Mouse (Mus musculus) forebrain, embryonic 16.5 days (tissue): ENCODE results near the gene Gm49601. TPM values are rescaled to one million over a fixed set of nuclear protein-coding genes. Genes with fewer than 3 reads are reported as not detected.

ENCODE experiments used
- ATAC-seq: fragments of 200-750 bp; cut with Nextera tagmentation; 2 replicates; pipeline ENCODE4 v1.8.0; 2017; ENCODE audit warnings: mild to moderate bottlenecking, moderate library complexity
- H3K27ac ChIP-seq: fragments of 300-500 bp; sonication (generic); 2 replicates; pipeline ENCODE4 v1.5.1; 2014; ENCODE audit warnings: low read length, control low read depth
- H3K27me3 ChIP-seq: fragments of 300-500 bp; sonication (generic); replicated peaks from 2 replicates; pipeline ENCODE4 v1.6.1; 2014; ENCODE audit warnings: low read length; ENCODE audit not compliant: control insufficient read depth, insufficient read depth
- H3K36me3 ChIP-seq: fragments of 300-500 bp; sonication (generic); 2 replicates; pipeline ENCODE4 v1.6.1; 2014; ENCODE audit not compliant: control insufficient read depth, insufficient read depth
- H3K4me1 ChIP-seq: fragments of 300-500 bp; sonication (generic); replicated peaks from 2 replicates; pipeline ENCODE4 v1.6.1; 2014; ENCODE audit warnings: low read length; ENCODE audit not compliant: control insufficient read depth, insufficient read depth
- H3K4me2 ChIP-seq: fragments of 300-500 bp; sonication (generic); 2 replicates; pipeline ENCODE4 v1.6.1; 2014; ENCODE audit warnings: mild to moderate bottlenecking, low read length, control low read depth
- H3K4me3 ChIP-seq: fragments of 300-500 bp; sonication (generic); replicated peaks from 2 replicates; pipeline ENCODE4 v1.5.1; 2014; ENCODE audit warnings: mild to moderate bottlenecking, low read length, control low read depth
- H3K9ac ChIP-seq: fragments of 300-500 bp; sonication (generic); replicated peaks from 2 replicates; pipeline ENCODE4 v1.6.1; 2014; ENCODE audit warnings: low read depth, low read length, control low read depth
- H3K9me3 ChIP-seq: fragments of 300-500 bp; sonication (generic); 2 replicates; pipeline ENCODE4 v1.6.1; 2016; ENCODE audit warnings: low read length; ENCODE audit not compliant: control insufficient read depth
- WGBS: fragments of 180-500 bp; shearing (Covaris S2); extraction: QIAGEN DNeasy Blood & Tissue Kit; methylation state at CpG from one replicate; pipeline ENCODE4 v1.1.7; 2014; 5-methylcytosine and 5-hydroxymethylcytosine counted together
- polyA plus RNA-seq: library from polyadenylated mRNA; unstranded; fragments of >200 nt; fragmentation: Nextera tagmentation; extraction: Ambion mirVana; gene quantifications from 2 replicates; pipeline ENCODE4 v1.2.1, GENCODE M21; 2015

Gene Gm49601
- polyA plus RNA-seq, 1 experiment from 2014 or later: 23.4 TPM

GRCm38 (mm10) chr16:18601447-18601846, 24.8 kb downstream of the Gm49601 start:
- no peaks in the 10 kb centered on the region for H3K9me3 ChIP-seq
- H3K36me3 ChIP-seq: no peaks in the 10 kb centered on the region
- no peaks in the 10 kb centered on the region for H3K4me1 ChIP-seq
- no peaks in the 10 kb centered on the region for H3K27me3 ChIP-seq
- no peak for ATAC-seq
- no peak overlapping the region for H3K4me3 ChIP-seq
- H3K4me2 ChIP-seq: no peak overlapping the region
- no peak overlapping the region for H3K27ac ChIP-seq
- no peak overlapping the region for H3K9ac ChIP-seq
- 60% methylated on average over 7 of the region's 7 CpGs for WGBS

GRCm38 (mm10) chr16:18598006-18598405, 28.2 kb downstream of the Gm49601 start:
- no peak overlapping the region for H3K9ac ChIP-seq
- no peaks in the 10 kb centered on the region for H3K4me1 ChIP-seq
- no peak overlapping the region for H3K4me2 ChIP-seq
- H3K9me3 ChIP-seq: no peaks in the 10 kb centered on the region
- H3K4me3 ChIP-seq: no peak overlapping the region
- no peak overlapping the region for H3K27ac ChIP-seq
- ATAC-seq: no peak
- no peaks in the 10 kb centered on the region for H3K36me3 ChIP-seq
- peaks cover 8% of the 10 kb centered on the region for H3K27me3 ChIP-seq
- WGBS: 82% methylated on average over 3 of the region's 3 CpGs

GRCm38 (mm10) chr16:18596255-18596654, 30.0 kb downstream of the Gm49601 start:
- ATAC-seq: no peak
- Histone ChIP-seq H3K27ac (no peak overlapping the region), H3K9ac (no peak overlapping the region), H3K4me2 (no peak overlapping the region), H3K4me1 (peaks cover 5% of the 10 kb centered on the region; the same call in 1 of the 2 replicates), H3K9me3 (no peaks in the 10 kb centered on the region), H3K4me3 (no peak overlapping the region), H3K27me3 (peaks cover 16% of the 10 kb centered on the region), H3K36me3 (no peaks in the 10 kb centered on the region)
- 42% methylated on average over 5 of the region's 5 CpGs for WGBS

GRCm38 (mm10) chr16:18593930-18594329, 32.3 kb downstream of the Gm49601 start:
- no peak overlapping the region for H3K4me2 ChIP-seq
- H3K27me3 ChIP-seq: peaks cover 39% of the 10 kb centered on the region
- no peak overlapping the region for H3K27ac ChIP-seq
- H3K9ac ChIP-seq: no peak overlapping the region
- ATAC-seq: no peak
- H3K9me3 ChIP-seq: no peaks in the 10 kb centered on the region
- no peak overlapping the region for H3K4me3 ChIP-seq
- no peaks in the 10 kb centered on the region for H3K36me3 ChIP-seq
- WGBS: 77% methylated on average over 2 of the region's 2 CpGs
- H3K4me1 ChIP-seq: peaks cover 9% of the 10 kb centered on the region; the same call in 1 of the 2 replicates

- Histone ChIP-seq H3K36me3 (no peaks in the 10 kb centered on the region), H3K4me3 (peak overlapping the region; percentile 19; the same call in 1 of the 2 replicates), H3K9me3 (no peaks in the 10 kb centered on the region), H3K27me3 (peaks cover 61% of the 10 kb centered on the region), H3K4me2 (peak overlapping the region; percentile 36), H3K27ac (no peak overlapping the region), H3K4me1 (peaks cover 21% of the 10 kb centered on the region), H3K9ac (no peak overlapping the region)
- 1% methylated on average over 59 of the region's 59 CpGs for WGBS
- 0 out of 2 replicates have a peak, but pooled peaks have one; percentile 24 for ATAC-seq
Observed at GRCm38 (mm10) chr16:18591047-18592018, 34.9 kb downstream of the Gm49601 start.

GRCm38 (mm10) chr16:18589804-18590790, 36.1 kb downstream of the Gm49601 start, which contains the start of gene Tbx1:
Gene Tbx1 (minus strand): TSS chr16:18590671.
- no peak within 1 kb of the TSS for H3K27ac ChIP-seq
- no peaks in the 10 kb centered on the region for H3K9me3 ChIP-seq
- no peak within 1 kb of the TSS for H3K9ac ChIP-seq
- H3K4me2 ChIP-seq: peak within 1 kb of the TSS; percentile 38
- peaks cover 26% of the 10 kb centered on the region for H3K4me1 ChIP-seq
- H3K4me3 ChIP-seq: peak within 1 kb of the TSS; percentile 21
- no peaks in the 10 kb centered on the region for H3K36me3 ChIP-seq
- H3K27me3 ChIP-seq: peaks cover 69% of the 10 kb centered on the region
- no peak for ATAC-seq
- WGBS: under 1% methylated on average over 46 of the region's 48 CpGs

GRCm38 (mm10) chr16:18589080-18589621, 37.1 kb downstream of the Gm49601 start:
- ATAC-seq: no peak
- Histone ChIP-seq H3K4me1 (peaks cover 26% of the 10 kb centered on the region), H3K9ac (no peak overlapping the region), H3K27me3 (peaks cover 79% of the 10 kb centered on the region), H3K4me2 (no peak overlapping the region), H3K27ac (no peak overlapping the region), H3K36me3 (no peaks in the 10 kb centered on the region), H3K4me3 (no peak overlapping the region), H3K9me3 (no peaks in the 10 kb centered on the region)
- WGBS: 15% methylated on average over 9 of the region's 9 CpGs

- no peak overlapping the region for H3K27ac ChIP-seq
- peaks cover 83% of the 10 kb centered on the region for H3K27me3 ChIP-seq
- WGBS: 3% methylated on average over 31 of the region's 31 CpGs
- no peak overlapping the region for H3K9ac ChIP-seq
- no peak overlapping the region for H3K4me3 ChIP-seq
- H3K4me1 ChIP-seq: peaks cover 26% of the 10 kb centered on the region
- no peaks in the 10 kb centered on the region for H3K9me3 ChIP-seq
- no peaks in the 10 kb centered on the region for H3K36me3 ChIP-seq
- no peak for ATAC-seq
- H3K4me2 ChIP-seq: no peak overlapping the region
Observed at GRCm38 (mm10) chr16:18588738-18589055, 37.5 kb downstream of the Gm49601 start.
